Mouse (Mus musculus) ovary, postnatal 10 days (tissue): ENCODE data around the gene Anapc15-ps.

Source experiments
- DNase-seq: peaks from one replicate; pipeline ENCODE4 v3.0.0; 2022; ENCODE audit warnings: low spot score

Anapc15-ps gene

DNA sequence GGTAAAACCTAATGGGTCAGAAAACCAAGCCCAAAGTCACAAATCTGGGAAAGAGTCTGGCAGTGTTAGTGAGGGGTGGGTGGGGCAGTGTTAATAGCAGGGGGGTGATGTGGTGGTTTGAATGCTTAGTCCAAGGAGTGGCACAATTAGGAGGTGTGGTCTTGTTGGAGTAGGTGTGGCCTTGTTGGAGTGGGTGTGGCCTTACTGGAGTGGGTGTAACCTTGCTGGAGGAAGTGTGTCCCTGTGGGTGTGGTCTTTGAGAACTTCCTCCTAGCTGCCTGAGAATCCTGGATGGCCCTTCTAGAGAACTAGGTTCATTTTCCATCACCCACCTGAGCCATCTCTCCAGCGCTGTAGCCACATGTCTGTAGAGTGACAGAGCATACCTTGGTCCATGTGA lies 16.6 kb upstream of the Anapc15-ps start:
- DNase-seq, result no peak

DNA sequence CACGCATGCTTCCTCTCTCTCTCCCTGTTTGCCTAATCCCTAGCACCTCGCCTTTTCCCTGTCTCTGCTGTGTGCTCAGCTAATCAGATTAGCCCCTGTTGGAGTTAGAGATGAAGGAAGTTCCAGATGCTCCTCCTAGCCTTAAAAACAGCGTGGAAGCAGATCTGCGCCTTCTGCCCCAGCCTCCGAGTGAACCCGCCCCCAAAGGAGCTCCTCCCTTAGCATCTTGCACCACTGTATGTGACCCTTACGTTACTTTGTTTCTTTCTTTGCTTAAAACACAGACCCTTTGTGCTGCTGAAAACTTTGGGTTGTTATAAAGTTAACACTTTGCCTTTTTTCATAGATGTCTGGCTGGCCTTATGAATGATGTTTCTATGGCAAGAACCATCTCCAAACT lies 15.8 kb upstream of the Anapc15-ps start:
- no peak for DNase-seq

DNA sequence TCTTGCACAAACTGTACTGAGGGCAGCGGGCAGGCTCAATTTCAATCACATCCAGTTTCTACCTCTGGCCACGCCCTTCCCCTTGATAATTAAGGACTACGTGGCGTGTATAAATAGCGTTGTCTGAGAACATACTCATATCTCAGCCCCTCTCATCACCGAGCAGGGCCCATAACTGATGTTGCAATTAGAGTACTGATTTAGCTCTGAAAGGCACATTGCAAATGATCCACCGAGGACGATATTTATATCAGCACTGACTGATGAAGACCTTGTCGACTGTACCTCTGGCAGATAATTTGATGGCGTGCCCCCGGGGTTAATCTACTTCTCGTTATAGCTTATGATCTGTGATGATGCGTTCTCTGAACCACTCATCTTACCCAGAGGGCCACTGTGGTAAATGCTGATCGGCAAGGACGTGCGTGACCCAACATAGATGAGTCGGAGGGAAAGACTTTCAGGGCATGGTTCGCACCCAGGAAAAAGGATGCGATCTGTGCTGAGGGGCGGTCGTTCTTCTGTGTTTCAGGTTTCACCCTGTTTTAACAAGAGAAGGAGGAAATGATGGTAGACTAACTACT lies 14.4 kb upstream of the Anapc15-ps start:
- no peak for DNase-seq

DNA sequence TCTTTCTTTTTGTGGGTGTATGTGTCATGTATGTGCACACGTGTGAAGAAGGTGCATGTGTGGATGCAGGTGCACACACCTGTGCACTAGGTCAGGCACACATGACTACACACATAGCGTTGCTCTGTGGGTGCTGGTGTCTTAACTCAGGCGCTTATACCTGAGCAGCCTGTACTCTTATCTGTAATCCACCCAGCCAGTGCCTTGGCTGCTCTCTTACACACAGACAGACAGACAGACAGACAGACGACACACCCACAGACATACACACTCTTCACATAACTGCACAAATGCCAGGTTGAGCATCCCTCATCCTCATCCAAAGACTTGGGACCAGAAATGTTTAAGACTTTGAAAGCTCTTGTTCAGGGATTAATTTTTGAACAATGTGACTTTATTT lies 12.8 kb upstream of the Anapc15-ps start:
- DNase-seq, result no peak

DNA sequence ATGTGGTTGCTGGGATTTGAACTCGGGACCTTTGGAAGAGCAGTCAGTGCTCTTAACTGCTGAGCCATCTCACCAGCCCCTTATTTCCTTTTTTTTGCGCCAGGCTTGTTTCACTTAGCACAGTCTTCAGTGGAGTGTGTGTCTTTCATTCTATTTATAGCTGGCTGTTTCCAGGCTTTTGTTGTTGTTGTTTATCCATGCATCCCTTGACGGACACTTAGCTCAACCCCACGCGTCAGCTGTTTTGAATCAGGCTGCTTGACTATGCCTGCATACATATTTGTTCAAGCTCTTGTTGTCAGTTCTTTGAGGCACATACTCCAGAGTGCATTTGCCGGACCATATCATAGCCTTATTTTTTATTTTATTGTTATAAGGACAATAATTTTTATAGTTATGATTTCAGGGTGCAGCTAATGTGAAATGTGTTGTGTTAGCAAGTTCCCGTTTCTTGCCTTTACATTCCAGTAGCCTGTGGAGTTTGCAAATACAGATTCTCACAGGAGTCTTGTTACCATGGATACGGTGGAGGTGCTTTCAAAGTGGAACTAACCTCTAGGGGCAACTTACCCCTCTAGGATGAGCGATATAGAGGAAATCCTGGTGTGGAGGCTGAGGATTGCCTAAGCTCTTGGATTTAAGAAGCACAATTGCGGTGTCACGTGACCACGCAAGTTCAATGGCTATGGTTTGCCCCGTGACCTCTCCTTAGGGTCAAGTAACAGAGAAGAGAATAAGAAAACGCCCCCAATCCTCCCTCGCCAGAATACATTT lies 11.7 kb upstream of the Anapc15-ps start:
- no peak for DNase-seq

DNA sequence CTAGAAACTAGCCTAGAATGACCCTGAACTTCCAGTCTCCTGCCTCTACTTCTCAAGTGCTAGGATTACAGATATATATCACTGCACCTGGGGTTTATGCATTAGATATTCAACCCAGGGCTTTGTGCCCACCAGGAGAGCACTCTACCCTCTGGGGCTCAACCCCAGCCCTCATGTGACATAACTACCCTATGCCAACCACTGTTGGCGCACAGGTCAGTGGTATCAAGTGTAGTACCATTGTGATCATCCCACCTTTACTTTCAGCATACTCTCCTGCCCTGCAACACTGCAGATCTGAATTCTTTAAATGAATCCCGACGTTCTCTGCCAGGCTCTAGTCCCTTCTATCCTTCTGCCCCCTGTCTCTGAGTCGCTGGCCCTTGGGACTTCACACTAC lies 11.0 kb upstream of the Anapc15-ps start:
- no peak for DNase-seq

DNA sequence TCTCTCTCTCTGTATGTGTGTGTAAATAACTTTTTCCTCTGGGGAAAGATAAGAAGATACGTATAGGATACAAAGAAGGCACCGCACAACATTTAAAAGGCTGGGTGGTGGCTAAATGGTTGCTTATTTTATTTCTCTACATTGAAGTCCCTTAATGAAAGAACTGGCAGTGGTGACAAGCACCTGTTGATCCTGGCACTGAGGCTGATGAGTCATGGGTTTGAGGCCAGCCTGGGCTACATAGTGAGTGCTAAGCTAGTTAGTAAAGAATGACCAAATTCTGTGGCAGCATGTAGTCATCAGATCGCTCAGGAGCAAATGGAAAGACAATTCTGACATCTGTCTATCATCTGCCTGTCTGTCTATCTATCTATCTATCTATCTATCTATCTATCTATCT lies 10.5 kb upstream of the Anapc15-ps start:
- DNase-seq, result no peak

DNA sequence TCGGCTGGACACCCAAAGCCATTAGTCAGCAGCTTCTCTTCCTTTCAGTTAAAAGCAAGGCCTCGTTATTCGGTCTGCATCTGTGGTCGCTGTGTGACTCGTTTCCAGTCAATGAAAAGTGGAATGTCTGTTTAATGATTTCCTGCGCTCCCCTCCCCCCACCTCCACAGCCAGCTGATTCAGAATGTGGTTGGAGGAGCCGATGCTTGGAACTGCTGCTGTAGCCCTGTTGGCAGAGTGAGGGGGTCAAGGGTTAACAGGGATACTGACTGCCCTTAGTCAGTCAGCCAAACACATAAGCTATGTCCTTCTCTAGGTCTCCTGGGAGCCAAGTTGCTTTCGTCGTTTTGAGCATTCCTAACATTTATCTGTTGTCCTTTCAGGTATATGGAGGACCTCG lies 9.7 kb upstream of the Anapc15-ps start:
- DNase-seq, result no peak

DNA sequence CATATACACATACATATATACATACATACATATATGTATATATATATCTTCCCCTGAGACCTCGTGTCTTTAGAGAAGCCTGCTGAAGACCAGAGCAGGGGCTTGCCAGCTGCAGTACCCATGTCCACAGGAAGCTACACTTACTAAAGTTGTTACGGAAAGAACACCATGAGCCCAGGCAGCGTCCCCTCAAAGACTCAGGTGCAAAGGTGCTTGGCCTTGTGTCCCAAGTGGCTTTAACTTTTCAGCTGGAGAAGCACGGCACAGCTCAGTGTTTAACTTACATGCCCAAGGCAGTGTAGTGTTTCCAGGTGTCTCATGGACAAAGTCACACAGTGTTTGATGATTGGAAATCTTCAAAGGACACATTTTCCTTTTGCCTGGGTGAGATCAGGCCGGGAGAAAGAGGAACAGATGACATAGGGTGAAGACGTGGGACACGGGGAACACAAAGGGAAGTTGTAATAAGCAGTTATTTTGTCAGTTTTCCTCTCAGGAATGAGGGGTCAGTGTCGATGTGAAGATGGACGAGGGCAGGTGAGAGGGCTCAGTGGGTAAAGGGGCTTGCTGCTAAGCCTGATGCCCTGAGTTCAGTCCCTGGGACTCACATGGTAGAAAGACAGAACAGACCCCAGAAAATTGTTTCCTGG lies 9.0 kb upstream of the Anapc15-ps start:
- no peak for DNase-seq

DNA sequence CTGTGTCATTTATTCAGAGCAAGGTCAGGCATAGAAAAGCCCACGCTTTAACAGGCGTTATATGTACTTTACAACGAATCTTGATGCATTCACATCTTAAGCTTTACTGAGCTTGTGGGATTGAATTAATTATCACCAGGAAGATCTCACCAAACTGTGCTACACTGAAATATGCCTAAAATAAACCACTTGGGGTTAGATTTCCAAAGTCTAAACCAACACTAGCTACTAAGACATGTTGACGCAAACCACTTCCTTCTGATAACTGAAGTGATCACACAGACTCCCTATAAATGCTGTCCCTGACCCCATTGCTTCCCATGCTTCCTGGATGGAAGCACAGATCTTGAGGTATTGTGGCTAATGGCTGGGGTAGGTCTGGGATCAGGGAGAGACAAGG lies 8.2 kb upstream of the Anapc15-ps start:
- DNase-seq, result no peak

DNA sequence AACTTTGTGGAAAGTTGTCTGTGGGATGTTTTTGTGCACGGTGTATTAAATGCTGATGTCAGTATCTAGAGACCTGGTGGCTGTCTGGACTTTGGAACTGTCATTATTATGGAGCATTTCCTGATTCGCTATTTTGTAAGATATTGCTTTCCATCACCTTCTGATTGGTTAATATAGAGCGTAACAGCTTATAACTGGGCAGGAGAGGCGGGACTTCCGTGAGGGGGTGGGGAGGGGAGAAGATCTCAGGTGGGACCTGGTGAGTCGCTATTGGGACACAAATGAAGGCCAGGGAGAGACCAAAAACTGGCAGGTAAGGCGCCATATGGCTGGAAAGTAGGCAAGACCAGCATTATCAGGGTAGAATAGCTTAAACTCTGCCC lies 7.8 kb upstream of the Anapc15-ps start:
- DNase-seq, result no peak

DNA sequence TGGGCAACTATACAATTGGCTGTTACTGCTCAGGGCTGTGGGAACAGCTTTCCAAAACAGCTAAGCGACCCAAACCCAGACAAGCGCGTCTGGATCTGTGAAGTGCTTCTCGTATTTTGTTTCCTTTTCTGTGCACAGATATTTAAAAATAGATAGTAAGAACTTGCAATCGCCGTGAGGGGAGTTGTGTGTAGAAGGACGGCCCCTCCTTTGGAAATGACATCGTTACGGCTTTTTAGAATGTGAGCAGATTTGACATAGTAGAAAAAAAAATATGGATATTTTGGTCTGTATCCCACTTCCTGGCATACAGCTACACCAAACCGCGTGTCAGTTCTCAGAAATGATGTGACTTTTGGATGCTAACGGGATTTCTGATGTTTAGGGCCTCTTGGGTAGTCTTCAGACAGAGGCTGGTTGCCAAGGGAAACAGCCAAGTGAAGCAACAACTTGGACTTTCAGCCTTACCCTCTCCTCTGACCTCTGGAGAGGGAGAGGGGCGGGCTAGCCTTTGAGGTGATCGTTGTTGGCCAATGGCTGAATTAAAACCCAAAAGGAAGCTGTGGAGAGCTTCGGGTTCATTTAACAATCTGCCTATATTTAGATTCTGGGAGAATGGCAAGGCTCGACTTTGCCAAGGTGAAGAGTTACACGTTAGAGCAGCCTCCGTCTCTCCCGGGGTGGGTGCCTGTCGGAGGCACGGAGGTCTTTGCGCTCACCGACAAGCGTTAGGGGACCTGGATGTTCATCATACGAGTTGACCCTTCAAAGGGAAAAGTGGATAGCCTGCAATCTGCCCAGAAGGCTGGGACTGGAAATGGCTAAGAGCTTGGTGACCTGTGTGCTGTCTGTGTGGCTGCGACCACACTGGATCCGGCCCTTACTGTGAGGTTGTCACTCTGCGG lies 7.2 kb upstream of the Anapc15-ps start:
- DNase-seq, result no peak

DNA sequence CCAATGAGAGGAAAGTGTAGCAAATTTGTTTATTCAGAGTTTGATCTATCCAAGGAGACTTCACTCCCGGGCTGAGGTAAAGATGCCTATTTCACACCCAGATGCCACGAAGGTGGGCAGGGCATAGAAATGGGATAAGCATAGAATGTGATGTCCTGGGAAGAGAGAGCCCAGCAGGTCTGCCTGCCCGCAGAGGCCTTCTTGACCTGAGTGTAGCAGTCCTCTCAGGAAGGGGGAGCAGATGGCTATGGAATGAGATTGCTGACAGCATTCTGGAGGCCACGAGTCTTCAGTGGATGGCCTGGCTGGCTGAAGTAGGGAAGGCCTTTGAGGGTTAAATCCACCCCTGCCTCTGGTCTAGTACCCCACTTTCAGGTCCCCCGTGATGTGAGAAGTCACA lies 5.9 kb upstream of the Anapc15-ps start:
- DNase-seq, result no peak

DNA sequence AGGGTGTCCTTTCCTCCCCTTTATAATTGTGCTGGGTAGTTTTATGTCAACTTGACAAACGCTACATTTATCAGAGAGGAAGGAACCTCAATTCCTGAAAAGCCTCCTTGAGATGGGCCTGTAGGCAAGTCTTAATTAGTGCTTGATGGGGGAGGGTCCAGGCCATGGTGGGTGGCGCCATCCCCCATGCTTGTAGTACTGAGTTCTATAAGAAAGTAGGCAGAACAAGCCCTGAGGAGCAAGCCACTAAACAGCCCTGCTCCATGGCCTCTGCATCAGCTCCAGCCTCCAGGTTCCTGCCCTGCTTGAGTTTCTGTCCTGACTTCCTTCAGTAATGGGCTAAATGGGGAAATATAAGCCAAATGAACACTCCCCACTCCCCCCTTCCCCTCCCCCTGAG lies 5.4 kb upstream of the Anapc15-ps start:
- DNase-seq, result no peak

DNA sequence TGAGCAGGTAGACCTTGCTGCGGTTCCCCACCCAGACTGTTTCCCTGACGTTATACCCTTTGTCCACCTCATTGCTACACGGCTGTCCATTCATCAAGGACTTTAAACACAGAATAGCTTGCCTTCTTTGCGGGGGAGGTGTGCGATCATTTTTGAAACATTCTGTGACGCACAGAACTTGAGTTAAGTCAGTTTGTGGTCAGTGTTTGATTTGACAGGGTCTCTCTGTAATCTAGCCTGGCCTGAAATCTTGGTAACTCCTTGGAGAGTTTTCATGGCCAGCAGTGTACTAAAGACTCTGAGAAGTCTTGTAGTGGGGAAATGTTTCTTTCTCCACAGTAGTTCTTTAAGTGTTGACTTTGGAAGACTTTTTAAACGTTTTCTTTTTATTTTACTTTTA lies 5.0 kb upstream of the Anapc15-ps start:
- DNase-seq, result no peak

DNA sequence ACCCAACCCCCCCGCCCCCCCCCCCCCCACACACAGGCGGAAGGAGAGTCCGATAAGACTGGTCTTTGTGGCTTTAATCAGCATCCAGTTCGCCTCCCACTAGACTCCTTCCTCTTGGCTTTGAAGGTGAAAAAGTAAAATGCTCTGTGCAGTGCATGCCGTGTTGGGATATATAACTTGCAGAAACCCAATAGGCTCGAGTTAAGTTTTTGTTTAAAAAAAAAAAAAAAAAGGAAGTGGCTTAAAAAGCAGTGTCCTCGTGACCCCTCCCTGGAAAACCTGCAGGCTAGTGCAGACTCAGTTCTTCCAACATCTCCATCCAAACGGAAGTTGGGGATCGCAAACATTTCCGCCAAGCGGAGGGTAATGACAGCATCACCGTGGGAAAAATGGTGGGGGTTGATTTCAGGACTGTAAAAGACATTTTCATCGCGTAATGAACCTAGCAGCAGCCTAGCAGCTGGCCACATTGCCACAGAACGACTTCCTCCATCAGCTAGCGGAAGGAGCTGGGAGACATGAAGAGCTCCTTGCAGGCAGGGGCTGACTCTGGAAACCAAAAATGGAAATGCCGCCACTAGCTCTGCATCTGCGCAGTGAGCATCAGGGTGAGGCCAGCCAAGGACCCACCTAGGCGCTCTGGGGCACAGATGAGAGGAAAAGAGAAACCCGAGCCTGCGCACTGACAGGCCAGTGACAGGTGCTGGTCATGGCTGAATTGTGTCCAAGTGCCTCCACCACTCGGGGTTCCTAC lies 4.3 kb upstream of the Anapc15-ps start:
- DNase-seq, result no peak

DNA sequence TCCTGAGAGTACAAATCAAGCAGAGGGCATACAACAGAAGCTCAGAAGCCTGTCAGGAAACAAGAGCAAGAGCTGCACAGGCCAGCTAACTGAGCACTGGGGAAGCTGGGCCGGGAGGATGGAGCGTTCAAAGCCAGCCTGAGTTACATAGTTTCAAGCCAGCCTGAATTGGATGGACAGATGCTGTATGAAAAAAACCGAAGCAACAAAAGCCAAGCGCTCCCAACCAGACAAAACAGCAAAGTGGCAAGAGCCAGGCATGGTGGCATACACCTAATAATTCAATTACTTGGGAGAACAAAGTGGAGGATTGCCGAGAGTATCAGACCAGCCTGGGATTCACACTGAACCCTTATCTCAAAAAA lies 3.7 kb upstream of the Anapc15-ps start:
- no peak for DNase-seq

DNA sequence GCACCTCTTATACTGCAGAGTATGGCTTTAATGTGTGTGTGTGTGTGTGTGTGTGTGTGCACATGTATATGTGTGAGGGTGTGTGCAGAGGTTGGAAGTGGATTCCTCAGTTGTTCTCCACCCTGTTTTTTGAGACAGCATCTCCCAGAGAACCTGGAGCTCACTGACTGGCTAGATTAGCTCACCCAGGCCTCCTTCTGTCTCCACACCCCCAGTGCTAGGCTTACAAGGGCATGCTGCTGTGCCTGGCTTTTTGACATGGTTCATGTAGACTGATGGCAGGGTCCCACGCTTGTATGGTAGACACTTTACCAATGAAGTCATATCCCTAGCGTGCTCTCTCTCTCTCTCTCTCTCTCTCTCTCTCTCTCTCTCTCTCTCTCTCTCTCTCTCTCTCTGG lies 3.1 kb upstream of the Anapc15-ps start:
- no peak for DNase-seq

DNA sequence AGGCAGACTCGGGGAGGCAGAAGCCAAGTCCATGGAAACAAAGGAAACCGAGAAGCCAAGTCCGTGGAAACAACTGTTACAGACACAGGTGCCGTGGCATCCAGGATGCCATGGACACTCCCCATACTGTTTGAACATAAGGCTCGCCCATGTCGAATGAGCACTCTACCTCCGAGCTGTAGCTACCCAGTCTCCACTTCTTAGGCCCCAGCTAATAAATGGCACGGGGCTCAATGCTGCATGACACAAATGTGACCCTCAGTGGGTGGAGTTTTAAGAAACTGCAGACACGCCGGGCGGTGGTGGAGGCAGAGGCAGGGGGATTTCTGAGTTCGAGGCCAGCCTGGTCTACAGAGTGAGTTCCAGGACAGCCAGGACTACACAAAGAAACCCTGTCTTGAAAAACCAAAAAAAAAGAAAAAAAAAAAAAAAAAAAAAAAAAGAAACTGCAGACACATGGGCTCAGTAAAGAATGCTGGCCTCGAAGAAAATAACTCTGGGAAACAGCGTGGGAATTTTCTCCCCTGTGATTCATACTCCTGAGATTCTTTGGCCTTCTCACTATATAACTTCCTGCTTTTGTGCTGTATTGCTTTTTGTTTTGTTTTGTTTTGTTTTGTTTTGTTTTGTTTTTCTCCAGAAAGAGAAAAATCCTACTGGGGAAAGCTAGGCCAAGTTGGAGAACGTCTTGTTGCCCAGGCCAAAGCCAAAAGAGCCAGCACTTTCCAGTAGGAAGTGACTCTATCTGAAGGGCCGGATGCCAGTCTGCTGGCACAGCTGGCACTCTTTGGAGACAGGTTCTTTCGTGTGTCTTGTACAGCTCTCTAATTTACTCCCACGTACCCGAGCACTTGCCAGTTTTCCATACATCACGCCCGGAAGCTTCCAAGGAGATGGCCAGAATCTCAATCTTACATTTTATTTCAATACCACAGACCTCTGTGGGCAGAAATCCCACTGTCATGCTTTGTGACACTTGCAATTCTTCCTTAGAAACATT lies 2.2 kb downstream of the Anapc15-ps start:
- no peak for DNase-seq

DNA sequence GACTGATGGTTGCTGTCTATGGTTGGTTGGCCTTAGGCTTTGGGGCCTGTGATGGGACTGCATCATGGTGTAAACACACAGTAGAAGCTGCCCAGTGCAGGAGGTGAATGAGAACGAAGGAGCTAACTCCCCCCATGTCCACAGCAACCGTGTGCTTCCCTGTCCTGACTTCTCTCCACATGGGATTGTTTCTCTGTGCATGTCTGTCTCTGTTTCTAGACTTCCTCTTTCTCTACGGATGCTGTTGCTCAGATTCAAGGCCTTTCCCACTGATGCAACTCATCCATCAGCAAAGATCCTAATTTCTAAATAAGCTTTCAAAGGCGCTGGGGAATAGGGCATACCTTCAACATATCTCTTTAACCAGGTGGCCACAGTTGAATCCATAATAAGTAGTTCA lies 3.4 kb downstream of the Anapc15-ps start:
- no peak for DNase-seq

DNA sequence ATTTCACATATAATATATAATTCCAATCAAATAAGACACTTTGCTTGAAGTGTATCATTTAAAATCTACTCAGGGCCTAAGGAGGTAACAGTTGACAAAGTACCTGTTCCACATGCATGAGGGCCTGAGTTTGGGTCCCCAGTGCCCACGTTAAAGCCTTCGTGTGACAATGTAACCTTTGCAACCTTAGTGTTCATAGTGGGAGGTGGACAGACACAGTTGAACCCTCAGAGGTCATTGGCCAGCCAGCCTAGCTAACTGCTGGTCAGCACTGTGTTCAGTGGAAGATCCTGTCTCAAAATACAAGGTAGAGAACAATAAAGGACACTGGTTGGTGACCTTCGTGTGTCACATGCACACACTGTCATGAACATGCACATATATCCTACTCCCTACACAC lies 4.2 kb downstream of the Anapc15-ps start:
- no peak for DNase-seq
